Mouse (Mus musculus) kidney, embryonic 14.5 days (tissue): ENCODE data around the gene Inf2. TPM values are rescaled to one million over a fixed set of nuclear protein-coding genes. Genes with fewer than 3 reads are reported as not detected.
A peak's percentile ranks its signal among the peaks of the same experiment; 100 is the strongest.

Source experiments
- ATAC-seq: fragments of 200-750 bp; cut with Nextera tagmentation; 2 replicates; pipeline ENCODE4 v1.8.0; 2017; ENCODE audit warnings: moderate number of reproducible peaks, mild to moderate bottlenecking, moderate TSS enrichment, moderate library complexity; ENCODE audit not compliant: low FRiP score, low TSS enrichment
- H3K27ac ChIP-seq: fragments of 300-500 bp; sonication (generic); 2 replicates; pipeline ENCODE4 v1.5.1; 2014; ENCODE audit warnings: low read depth, mild to moderate bottlenecking, low read length, moderate library complexity, mixed read lengths
- H3K27me3 ChIP-seq: fragments of 300-500 bp; sonication (generic); 2 replicates; pipeline ENCODE4 v1.6.1; 2014; ENCODE audit warnings: mild to moderate bottlenecking, low read length; ENCODE audit not compliant: control insufficient read depth, insufficient read depth
- H3K36me3 ChIP-seq: fragments of 300-500 bp; sonication (generic); 2 replicates; pipeline ENCODE4 v1.6.1; 2014; ENCODE audit warnings: low read length, mixed read lengths; ENCODE audit not compliant: control insufficient read depth, insufficient read depth
- H3K4me1 ChIP-seq: fragments of 300-500 bp; sonication (generic); 2 replicates; pipeline ENCODE4 v1.6.1; 2014; ENCODE audit warnings: low read length, mixed read lengths; ENCODE audit not compliant: control insufficient read depth, insufficient read depth
- H3K4me2 ChIP-seq: fragments of 300-500 bp; sonication (generic); replicated peaks from 2 replicates; pipeline ENCODE4 v1.6.1; 2014; ENCODE audit warnings: low read depth, mild to moderate bottlenecking, low read length
- H3K4me3 ChIP-seq: fragments of 300-500 bp; sonication (generic); 2 replicates; pipeline ENCODE4 v1.5.1; 2014; ENCODE audit warnings: mild to moderate bottlenecking, low read length
- H3K9ac ChIP-seq: fragments of 300-500 bp; sonication (generic); 2 replicates; pipeline ENCODE4 v1.6.1; 2014; ENCODE audit warnings: low read depth, mild to moderate bottlenecking, low read length, moderate library complexity
- H3K9me3 ChIP-seq: fragments of 300-500 bp; sonication (generic); 2 replicates; pipeline ENCODE4 v1.6.1; 2016; ENCODE audit warnings: low read length; ENCODE audit not compliant: control insufficient read depth
- WGBS: fragments of 180-500 bp; shearing (Covaris S2); extraction: QIAGEN DNeasy Blood & Tissue Kit; methylation state at CpG from one replicate; pipeline ENCODE4 v1.1.7; 2014; 5-methylcytosine and 5-hydroxymethylcytosine counted together
- polyA plus RNA-seq: library from polyadenylated mRNA; unstranded; fragments of >200 nt; fragmentation: Nextera tagmentation; extraction: Ambion mirVana; gene quantifications from 2 replicates; pipeline ENCODE4 v1.2.1, GENCODE M21; 2014

The Inf2 gene
- polyA plus RNA-seq, 1 experiment from 2014 or later = 5.8 TPM

GRCm38 (mm10) chr12:112609031-112609430 is 20.4 kb downstream of the Inf2 start:
- no peaks in the 10 kb centered on the region for H3K27me3 ChIP-seq
- no peak for ATAC-seq
- no peaks in the 10 kb centered on the region for H3K4me1 ChIP-seq
- 84% methylated on average over 10 of the region's 10 CpGs for WGBS
- H3K36me3 ChIP-seq = peaks cover 13% of the 10 kb centered on the region; the same call in 1 of the 2 replicates
- no peak overlapping the region for H3K27ac ChIP-seq
- no peak overlapping the region for H3K9ac ChIP-seq
- no peak overlapping the region for H3K4me3 ChIP-seq
- no peaks in the 10 kb centered on the region for H3K9me3 ChIP-seq
- no peak overlapping the region for H3K4me2 ChIP-seq

GRCm38 (mm10) chr12:112616668-112617067 is 28.1 kb downstream of the Inf2 start:
- no peak for ATAC-seq
- Histone ChIP-seq H3K9me3 (no peaks in the 10 kb centered on the region), H3K36me3 (no peaks in the 10 kb centered on the region; the same call in 1 of the 2 replicates), H3K4me1 (peaks cover 24% of the 10 kb centered on the region), H3K4me3 (no peak overlapping the region), H3K9ac (no peak overlapping the region), H3K27me3 (peaks cover 4% of the 10 kb centered on the region; the same call in 1 of the 2 replicates), H3K4me2 (no peak overlapping the region), H3K27ac (no peak overlapping the region)
- WGBS = 55% methylated on average over 9 of the region's 9 CpGs

GRCm38 (mm10) chr12:112617184-112617583 is 28.6 kb downstream of the Inf2 start:
- H3K9me3 ChIP-seq = no peaks in the 10 kb centered on the region
- no peaks in the 10 kb centered on the region; the same call in 1 of the 2 replicates for H3K36me3 ChIP-seq
- H3K4me1 ChIP-seq = peaks cover 24% of the 10 kb centered on the region
- no peak overlapping the region for H3K4me3 ChIP-seq
- H3K4me2 ChIP-seq = no peak overlapping the region
- 90% methylated on average over 11 of the region's 11 CpGs for WGBS
- no peak for ATAC-seq
- no peak overlapping the region for H3K9ac ChIP-seq
- no peak overlapping the region for H3K27ac ChIP-seq
- peaks cover 4% of the 10 kb centered on the region; the same call in 1 of the 2 replicates for H3K27me3 ChIP-seq

- 20% methylated on average over 8 of the region's 8 CpGs for WGBS
- Histone ChIP-seq H3K4me2 (no peak overlapping the region), H3K27me3 (peaks cover 4% of the 10 kb centered on the region; the same call in 1 of the 2 replicates), H3K4me1 (peaks cover 24% of the 10 kb centered on the region), H3K9ac (no peak overlapping the region), H3K27ac (no peak overlapping the region), H3K4me3 (no peak overlapping the region), H3K36me3 (no peaks in the 10 kb centered on the region), H3K9me3 (no peaks in the 10 kb centered on the region)
- ATAC-seq = peak; percentile 54
Observed at GRCm38 (mm10) chr12:112617898-112618380, 29.4 kb downstream of the Inf2 start.

- Histone ChIP-seq H3K9me3 (no peaks in the 10 kb centered on the region), H3K36me3 (no peaks in the 10 kb centered on the region), H3K9ac (peak overlapping the region; percentile 59; the same call in 1 of the 2 replicates), H3K27me3 (peaks cover 4% of the 10 kb centered on the region; the same call in 1 of the 2 replicates), H3K4me3 (peak overlapping the region; percentile 47), H3K27ac (no peak overlapping the region), H3K4me1 (peaks cover 27% of the 10 kb centered on the region), H3K4me2 (peak overlapping the region; percentile 93)
- 18% methylated on average over 13 of the region's 13 CpGs for WGBS
- peak; percentile 30; the same call in 1 of the 2 replicates for ATAC-seq
Observed at GRCm38 (mm10) chr12:112618981-112619685, 30.5 kb downstream of the Inf2 start.

DNA sequence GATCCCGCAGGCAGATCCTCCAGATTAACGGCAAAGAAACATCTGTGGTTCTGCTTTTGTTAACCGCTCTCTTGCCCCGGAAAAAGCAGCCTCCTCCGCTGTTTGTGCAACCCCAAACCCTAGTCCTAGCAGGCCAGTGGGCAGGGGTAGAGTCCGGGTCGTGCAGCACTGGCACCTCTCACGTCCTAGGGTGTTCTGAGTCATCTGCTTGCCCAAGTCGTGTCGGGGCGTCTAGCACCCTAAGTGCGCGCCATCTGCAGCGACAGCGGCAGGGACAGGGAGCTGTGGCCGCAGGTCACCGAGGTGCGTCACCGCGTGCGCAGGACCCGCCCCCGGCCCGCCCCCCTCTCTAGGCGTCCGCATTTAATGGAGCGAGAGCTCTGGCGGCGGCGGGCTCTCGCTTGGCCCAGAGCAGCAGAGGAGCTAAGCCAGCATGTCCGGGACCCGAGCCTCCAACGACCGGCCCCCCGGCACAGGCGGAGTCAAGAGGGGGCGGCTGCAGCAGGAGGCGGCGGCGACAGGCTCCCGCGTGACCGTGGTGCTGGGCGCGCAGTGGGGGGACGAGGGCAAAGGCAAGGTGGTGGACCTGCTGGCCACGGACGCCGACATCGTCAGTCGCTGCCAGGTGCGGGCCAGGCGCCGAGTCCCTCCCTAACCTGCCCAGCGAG is 31.2 kb downstream of the Inf2 start, which contains the start of gene Adssl1:
Adssl1 (plus strand) TSS at position 360 of the 668 bp plus-strand sequence.
- Histone ChIP-seq H3K9ac (peak within 1 kb of the TSS; percentile 59; the same call in 1 of the 2 replicates), H3K4me3 (peak within 1 kb of the TSS; percentile 47), H3K36me3 (no peaks in the 10 kb centered on the region), H3K27ac (no peak within 1 kb of the TSS), H3K27me3 (peaks cover 4% of the 10 kb centered on the region; the same call in 1 of the 2 replicates), H3K9me3 (no peaks in the 10 kb centered on the region), H3K4me1 (peaks cover 27% of the 10 kb centered on the region), H3K4me2 (peak within 1 kb of the TSS; percentile 93)
- under 1% methylated on average over 48 of the region's 56 CpGs for WGBS
- ATAC-seq = peak; percentile 66

- H3K36me3 ChIP-seq = no peaks in the 10 kb centered on the region
- 11% methylated on average over 16 of the region's 16 CpGs for WGBS
- H3K4me1 ChIP-seq = peaks cover 27% of the 10 kb centered on the region
- ATAC-seq = peak; percentile 22; the same call in 1 of the 2 replicates
- H3K4me2 ChIP-seq = peak overlapping the region; percentile 93
- peaks cover 4% of the 10 kb centered on the region; the same call in 1 of the 2 replicates for H3K27me3 ChIP-seq
- H3K27ac ChIP-seq = no peak overlapping the region
- no peaks in the 10 kb centered on the region for H3K9me3 ChIP-seq
- peak overlapping the region; percentile 59; the same call in 1 of the 2 replicates for H3K9ac ChIP-seq
- peak overlapping the region; percentile 47 for H3K4me3 ChIP-seq
Observed at GRCm38 (mm10) chr12:112620354-112621061, 31.9 kb downstream of the Inf2 start.

- Histone ChIP-seq H3K27me3 (peaks cover 4% of the 10 kb centered on the region; the same call in 1 of the 2 replicates), H3K36me3 (no peaks in the 10 kb centered on the region), H3K4me3 (no peak overlapping the region), H3K9ac (no peak overlapping the region), H3K27ac (no peak overlapping the region), H3K4me2 (no peak overlapping the region), H3K9me3 (no peaks in the 10 kb centered on the region), H3K4me1 (peaks cover 27% of the 10 kb centered on the region)
- no peak for ATAC-seq
- WGBS = 73% methylated on average over 3 of the region's 3 CpGs
Observed at GRCm38 (mm10) chr12:112621900-112622299, 33.3 kb downstream of the Inf2 start.
